Mouse (Mus musculus): ENCODE measurements around the gene Stat6.

The Stat6 gene

DNA sequence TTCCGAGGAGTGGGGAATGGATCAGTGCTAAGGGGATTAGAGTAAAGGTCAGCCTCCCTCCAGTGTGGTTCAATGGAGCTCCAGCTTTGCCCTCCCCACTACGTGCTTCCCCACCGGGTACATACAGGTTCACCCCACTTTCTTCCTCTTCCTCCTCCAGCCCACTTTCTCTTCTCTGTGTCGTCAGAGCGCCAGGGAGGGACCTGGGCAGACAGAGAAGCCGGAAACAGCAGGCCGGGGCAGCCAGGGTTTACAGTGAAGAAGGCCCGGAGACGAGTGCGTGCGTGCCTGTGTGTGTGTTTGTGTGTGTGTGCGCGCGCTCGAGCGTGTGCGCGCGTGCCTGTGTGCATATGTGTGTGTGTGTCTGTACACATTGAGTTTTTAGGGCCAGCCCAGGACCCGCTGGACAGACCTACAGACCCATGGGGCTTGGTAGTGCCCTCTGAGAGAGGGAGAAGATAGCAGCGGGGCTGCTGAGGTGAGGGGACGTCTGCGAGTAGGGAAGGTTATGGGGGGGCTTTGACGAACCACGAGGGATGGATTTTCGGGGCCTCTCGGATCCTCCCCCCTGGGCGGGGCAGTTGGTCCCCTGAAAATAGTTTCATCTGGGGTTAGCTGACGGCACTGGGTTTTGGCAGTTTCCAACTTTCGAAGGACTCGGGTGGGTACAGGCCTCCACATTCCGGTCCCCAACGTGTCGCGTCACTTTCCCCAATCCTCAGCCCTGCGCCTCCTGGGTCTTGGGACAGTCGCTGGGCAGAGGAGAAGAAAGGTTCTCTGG, at the start of gene Stat6:
TSS of gene Stat6 (plus strand) at position 215 of the 781 bp plus-strand sequence.
- DNase-seq: peak; percentile 86 to 92

DNA sequence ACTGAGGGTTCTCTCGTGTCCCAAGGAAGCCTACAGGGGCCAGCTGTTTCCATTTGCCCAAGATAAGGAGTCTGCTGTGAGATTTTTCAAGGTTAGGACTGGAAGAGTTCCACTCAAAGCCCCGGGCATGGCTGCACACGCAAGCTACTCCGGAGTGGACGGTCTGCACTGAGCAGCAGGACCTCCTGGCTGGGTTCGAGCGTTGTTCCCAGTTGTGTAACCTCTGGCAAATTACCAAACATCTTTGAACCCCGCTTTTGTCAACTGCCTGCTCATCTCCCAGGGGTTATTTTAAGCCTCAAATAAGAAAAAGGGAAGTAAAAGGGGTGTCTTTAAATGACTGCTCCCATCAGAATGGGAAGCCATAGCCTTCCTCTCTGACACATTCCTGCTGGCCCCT, 48.4 kb upstream of the Stat6 start:
- DNase-seq: no peak

DNA sequence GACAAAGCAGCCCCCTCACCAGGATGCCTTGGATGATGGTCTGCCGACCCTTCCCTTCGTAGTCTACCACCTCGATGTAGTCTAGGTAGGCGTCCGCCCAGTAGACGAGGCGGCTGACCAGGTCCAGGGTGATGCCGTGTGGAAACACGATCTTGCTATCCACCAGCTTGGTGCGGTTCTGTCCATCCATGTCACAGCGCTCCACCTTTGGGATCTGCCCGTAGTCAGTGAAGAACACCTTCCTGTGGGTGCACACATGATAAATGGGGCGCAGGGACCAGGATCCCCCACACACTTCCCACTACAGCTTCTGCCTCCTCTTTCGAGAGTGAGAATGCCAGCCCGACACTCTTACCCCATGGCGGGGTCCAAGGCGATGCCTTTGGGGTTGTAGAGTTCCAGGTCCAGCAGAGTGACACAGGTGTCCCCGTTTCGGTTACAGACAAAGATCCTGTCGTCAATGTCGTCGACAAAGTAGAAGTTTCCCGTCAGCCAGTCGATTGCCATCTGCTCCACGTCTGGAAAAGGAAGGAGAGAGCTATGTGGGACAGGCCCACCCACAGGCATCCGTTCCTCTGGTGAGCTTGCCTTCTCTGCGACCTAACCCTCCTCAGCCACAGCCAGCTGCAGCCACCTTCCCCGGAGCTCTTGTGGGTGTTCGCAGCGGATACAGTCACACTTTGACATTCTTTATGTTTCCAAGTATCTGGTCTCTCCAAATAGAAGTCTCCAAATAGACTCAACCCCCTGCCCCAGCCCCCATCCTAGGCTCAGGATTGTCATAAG, 47.7 kb upstream of the Stat6 start:
- no peak for DNase-seq

DNA sequence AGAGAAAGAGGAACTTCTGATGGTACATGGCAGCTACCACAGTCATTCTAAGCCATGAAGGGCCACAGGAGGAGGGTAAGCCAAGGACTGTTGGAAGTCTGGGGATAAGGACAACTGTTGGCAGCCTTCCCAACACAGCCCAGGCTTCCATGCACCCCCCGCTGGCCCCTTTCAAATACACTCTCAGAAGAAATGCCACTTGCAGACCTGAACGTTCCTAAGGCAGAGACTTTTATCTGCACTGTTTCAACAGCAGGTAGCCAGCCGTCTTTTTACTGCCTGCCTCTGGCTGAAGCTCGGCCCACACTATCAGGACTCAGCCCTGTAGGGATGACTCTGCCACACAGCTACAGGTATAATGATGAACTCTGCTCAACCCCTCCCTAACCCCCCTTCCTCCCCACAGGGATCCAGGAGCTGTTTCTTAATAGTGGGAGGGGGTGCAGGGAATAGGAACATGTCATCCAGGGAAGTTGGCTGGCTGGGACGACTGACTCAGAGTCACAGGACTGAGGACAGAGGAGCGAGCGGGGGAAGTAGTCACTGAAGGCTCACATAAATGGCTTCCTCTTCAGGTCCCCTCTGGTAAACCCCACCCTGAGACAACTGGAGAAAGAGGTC, 46.4 kb upstream of the Stat6 start:
- no peak for DNase-seq

DNA sequence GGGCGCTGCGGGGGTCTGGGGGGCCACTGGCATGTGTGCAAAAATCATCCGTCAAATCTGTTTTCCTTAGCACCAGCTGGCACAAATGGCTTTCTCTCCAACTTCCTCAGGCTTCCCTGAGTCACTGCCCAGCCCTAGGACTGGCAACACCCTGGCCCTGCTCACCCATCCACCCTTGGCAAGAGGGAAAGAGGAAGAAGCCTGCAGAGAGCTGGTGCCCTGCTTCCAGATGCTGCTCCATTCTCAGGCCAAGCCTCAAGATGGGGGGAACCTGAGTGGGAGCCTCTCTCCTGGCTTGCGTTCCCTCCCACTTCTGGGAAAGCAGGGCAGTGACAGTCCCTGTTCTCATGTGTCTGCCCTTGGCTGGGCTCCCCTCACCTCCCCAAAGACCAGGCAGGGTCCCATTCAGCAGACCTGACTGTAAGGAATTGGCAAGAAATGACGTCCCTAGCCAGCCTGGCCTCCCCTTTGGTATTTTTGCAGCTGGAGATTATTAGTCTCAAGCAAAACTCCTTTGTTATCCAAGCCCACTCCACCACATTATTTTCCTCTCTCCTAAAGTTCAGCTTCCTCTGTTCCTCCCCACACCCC, 45.4 kb upstream of the Stat6 start:
- no peak for DNase-seq

DNA sequence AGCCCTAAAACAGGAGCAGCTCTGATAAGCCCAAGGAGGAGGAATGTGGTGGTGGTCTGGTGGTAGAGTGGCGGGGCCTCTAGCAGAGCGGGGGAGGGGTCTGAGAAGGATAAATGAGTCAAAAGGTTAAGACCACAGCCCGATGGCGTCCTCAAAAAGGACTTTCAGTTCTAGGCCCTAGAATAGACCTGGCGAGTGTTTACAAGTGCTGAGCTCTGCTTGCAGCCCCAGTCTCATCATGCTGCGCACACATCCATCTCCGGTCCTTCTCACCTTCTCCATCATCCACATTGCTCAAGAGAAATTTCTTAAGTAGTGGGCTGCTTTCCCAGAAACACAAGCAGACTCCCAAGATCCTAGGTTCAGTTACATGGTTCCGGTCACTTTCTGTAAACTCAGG, 44.2 kb upstream of the Stat6 start:
- DNase-seq: no peak

DNA sequence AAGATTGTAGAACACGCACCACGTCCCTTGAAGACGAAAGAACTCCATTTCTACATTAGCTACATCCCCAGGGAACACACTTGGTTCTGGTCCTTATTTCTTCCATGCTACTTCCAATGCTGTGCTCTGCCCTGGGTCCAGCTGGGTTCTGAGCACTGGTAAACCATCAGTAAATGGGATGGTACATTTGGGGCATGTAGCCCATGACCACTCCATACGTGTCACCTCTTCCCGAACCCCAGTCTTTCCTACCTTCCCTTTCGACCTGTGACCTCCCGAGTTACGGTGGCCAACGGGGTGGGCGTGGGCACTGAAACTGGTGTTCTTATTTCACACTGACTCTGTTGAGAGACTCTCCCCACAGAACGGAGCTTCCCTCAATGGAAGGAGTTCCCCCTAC, 43.5 kb upstream of the Stat6 start:
- DNase-seq: no peak

DNA sequence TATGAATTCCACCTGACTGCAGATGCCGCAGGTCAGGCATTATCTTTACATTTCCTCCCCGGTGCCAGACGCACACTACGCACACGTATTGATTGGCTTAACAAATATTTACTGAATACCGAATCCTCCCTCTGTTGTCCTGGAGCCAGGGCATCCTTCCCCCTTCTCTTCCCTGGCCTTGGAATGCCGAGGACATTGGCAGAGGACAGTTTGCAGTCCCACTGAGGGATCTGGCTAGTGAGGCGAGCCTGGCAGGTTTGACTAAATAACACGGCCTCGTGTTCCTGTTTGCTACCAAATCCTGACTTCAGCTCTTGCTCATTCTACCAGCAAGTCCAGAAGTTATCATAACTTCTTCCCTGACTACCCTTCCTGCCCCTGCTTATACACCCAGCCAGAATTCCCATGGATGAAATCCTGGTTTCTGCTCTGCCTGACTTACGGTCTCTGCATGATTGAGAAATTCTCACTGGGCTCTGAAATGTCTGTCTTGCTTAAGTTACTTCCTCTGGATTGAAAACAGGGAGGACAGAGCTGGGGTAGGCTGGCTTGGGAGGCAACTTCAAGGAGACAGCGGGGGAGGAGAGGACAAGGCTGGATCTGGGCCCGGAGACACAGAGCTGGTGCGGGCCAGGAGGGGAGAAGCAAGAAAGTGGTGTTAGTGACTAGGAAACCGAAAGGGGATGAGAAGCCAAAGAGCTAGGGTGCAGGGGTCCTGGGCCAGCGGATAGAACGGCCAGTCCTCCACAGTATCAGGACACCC, 42.8 kb upstream of the Stat6 start:
- DNase-seq: peak; percentile 55 to 79

DNA sequence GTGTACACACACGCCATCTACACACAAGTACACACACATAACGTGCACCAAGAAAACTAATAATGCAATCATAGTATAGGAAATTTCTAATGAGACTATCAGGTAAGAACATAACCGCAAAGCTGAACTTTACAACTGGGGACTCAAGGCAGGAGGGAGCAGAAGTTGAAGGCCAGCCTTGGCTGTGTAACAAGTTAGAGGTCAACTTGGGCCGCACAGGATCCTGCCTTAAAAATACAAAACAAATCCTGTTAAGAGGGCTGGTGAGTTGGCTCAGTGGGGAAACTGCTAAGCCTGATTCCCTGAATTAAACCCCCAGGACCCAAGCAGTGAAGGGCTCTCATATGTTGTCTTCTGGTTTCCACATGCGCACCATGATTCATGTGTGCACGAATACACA, 40.6 kb upstream of the Stat6 start:
- no peak for DNase-seq

DNA sequence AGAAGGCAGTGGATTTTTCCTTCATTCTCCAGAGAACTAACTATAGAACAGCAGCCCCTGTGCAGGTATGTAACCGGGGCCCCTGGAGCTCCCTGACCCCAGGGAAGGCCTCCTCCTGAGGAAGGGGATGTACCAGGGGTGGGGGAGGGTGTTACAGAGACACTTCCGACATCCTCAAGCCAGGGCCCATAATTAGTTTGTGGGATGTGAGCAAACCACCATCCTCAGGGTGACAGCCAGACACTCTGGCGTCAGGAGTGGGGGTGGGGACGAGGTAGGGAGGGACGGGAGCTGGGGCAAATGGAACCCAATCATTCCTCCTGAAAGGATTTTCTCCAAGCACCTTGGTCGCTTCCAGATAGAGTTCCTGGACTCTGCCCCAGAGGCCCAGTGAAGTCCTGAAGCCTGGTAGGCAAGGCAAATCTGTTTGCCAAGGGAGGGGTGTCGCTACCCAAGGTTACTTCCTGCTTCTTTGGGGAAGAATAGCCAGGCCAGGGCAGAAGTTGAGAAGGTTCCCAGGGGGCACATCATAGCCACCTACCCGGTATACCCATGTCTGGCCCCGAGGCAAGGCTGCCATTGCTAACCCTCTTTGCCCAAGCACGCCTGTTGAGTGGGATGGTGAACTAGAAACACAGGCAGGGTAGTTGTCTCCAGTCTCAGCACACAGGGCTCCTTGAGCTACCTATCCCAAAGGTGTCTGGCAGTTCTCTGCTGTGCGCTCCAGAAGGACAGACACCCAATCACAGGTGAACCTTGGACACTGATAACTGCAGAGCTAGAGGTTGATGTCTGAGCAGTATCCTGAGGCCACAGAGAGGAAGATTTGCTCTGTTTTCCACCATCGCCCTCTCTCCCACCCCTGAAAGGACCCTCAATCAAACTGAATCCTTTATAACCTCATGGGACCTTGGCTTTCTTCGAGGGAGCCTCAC, 39.1 kb upstream of the Stat6 start:
- no peak for DNase-seq

DNA sequence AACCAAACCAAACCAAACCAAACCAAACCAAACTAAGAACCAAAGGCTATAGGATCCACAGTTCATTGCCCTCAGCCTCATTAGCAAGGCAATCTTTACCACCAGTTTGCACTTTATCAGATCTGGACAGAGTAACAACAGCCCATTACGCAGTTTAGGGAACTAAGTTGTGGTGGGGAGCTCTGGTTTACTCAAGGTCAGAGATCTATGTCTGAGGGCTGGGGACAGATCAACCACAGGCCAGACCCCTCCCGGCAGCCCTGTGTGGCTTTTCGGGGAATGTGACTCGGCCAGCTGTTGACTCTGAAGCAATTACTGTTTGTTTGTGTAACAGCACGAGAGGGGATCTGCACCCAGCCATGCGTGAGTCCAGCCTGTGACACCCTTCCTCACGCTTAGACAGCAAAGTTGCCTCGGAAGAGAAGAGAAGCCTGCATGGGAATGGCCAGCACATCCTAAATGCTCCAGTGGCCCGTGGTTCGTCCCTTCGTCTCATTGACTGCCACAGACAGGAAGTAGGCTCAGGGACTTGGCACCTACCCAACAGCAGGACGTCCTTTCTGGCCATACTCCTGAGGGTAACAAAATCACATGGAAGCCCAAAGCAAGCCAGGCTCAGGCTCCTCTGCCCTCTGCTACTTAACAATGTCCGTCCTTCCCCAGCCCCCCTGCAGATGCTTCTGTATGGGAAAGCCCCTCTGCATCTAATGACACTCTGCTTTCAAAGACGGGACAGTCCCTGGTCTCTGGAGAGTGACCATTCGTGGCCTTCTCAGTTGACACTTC, 38.1 kb upstream of the Stat6 start:
- peak; percentile 83 to 88 for DNase-seq

DNA sequence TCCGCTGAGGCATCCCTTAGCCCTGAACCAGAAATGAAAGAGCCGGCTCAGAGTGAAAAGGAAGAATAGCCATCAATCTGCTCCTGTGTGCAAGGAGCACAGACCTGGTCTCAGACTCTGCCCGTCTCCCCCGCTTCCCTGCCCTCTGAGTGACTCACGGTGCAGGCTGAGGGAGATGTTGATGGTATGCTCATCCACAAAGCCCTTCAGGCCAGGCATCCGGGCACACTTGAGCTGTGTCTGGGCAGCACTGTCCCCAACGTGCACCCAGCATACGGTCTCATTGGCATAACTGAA, 37.6 kb upstream of the Stat6 start:
- DNase-seq: no peak

DNA sequence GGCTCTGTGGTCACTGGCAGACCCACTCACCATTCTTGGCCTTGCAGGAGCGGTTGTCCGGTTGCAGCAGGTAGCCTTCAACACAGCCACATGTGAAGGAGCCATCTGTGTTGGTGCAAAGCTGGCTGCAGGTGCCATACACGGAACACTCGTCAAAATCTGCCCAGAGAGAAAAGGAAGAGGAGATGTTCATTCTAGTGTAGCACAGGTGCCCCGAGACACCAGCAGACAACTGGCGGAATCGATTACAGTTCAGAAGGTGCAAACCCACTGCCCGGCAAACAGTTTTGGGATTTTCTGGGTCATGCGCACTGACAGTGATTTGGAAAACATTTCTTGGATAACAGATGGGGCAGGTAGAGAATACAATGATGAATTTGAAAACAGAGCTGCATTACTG, 37.0 kb upstream of the Stat6 start:
- DNase-seq: no peak

DNA sequence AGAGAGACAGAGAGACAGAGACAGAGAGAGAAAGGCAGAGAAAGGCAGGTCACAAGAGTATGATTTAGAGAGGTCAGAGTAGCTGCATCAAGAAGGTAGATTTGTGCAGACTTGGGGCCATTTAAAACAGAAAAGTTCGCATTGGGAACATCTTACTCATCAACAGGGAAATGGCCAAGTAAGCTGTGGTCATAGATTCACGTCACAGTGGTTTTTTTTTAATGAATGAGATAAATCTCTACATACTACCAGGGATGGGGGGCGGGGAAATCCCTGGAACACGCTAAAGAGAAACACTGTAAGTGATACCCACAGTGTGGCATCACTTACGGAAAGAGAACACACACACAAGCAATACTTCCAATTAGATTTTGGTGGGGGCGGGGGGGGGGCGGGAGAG, 35.7 kb upstream of the Stat6 start:
- DNase-seq: no peak

DNA sequence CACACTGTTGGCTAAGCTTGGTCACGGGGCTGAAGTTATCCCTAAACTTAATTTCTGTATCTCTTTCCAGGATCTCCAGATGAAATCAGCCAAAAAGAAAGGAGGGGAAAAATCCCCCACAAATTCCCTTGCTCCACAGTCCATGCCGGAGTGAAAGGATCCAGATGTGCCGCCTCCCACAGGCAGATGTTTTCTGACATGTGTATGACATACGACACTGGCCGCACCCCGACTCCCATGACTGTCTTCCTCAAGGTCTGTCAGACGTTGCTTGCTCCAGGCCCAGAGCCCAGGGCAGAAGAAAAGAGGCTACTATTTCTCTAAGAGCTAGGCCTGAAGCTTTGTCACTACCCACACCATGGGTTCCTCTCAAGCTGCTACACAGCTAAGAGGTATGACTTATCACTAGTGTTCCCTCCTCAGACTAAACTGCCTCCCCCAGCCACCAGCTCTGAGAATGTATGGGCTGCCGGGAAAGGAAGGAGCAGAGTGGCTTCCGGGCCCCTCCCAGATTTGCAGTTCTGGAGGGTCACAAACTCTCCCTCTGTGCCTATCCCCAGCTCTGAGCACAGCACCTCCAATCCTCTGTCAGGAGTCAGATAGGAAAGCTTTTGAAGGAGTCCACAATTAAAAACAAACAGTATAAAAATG, 33.2 kb upstream of the Stat6 start:
- no peak for DNase-seq

DNA sequence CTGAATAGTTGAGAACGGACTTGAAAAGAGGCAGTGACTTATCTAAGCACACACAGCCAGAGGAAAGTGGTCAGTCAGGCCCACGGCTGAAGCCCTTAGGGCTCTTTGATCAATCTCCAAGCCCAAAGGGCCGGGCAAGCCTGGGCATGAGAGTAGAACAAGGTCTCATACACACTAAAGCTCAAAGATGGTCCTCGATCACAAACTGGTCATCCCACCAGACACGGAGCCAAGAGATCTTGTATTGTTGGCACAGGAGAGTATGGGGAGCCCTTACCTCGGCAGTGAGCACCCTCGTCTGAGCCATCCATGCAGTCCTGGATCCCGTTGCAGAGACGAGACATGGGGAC, 32.7 kb upstream of the Stat6 start:
- DNase-seq: no peak

DNA sequence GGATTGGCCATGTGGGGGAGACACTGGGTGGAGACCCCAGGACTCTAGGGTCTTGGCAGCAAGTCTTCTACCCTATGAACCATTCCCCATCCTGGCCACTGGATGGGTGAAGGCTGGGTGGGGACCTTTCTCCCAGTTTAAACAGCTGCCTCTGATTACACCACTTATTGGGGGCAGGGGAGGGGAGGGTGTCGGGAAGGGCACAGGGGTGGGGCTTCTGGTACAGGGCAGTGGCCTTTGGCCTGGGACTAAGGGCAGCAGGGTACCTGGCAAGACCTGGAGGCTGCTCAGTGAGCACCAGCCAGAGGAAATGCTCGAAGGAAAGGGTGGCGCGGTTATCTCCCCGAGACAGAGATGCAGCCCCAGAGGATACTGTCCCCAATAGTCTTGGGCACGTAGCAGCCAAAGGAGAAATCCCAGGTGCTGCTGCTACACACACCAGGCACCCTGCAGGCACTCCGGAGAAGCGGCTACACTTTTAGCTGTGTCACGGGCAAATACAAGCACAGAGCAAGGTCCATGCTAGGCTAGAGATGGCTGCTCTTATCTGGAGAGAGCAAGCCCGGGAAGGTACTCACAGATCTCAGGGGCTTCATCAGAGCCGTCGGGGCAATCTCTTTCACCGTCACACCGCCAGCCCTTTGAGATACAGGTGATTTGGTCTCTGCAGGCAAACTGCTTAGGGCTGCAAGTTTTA, 30.6 kb upstream of the Stat6 start:
- DNase-seq: no peak

DNA sequence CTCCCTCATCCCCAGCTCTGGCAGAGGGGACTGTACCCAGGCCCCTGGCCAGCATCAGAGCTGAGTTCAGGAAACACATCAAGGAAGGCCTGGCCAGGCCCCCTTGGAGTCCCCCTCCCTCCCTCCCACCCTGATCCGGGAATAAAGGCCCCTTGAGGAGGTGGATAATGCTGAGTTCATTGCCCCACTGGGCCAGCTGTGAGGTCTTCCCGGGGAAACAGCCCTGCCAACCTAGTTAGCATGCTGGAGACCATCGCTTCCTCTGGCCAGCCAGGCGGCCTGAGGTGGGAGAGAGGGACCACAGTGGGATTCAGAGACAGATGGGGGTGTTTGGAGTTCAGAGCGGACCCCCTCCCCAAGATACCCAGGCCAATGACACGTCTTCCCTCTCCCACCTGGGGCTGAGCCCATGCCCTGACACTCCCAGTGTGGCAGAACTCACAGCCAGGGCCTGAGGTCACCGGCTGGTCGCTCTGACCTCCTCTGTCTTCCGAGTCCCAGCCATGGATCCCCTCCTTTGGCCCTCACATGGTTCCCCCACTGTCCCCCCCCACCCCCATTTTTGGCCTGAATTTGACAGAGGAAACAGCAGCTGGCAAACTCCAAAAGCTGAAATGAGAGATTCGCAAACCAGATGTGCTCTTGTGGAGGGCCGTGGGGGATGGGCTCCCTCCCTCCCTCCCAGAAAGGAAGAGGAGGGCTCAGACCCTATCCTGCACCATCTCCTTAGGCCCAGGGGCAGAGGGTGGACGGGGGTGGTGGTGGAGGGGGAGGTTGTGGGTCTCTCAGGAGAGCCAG, 28.4 kb upstream of the Stat6 start:
- no peak for DNase-seq

DNA sequence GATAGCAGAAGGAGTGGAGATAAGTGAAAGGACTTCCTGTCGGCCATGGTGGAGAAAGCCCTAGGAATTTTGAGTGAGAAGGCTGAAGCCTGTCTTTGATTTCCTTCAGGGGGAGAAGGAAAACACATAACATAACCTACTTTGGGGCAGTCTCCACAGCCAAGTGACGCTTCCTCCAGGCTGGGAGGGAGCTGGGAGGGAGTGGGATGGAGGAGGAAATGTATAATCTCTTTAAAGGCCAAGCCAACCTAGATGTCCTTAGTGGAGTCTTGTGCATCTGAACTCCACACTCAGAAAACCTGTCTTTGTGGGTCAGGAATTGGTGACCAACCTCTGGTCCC, 27.8 kb upstream of the Stat6 start:
- no peak for DNase-seq

All from kidney, postnatal 25 days (tissue).